Mouse (Mus musculus): Measurements from ENCODE around the gene Tubgcp5.

Gene Tubgcp5

DNA sequence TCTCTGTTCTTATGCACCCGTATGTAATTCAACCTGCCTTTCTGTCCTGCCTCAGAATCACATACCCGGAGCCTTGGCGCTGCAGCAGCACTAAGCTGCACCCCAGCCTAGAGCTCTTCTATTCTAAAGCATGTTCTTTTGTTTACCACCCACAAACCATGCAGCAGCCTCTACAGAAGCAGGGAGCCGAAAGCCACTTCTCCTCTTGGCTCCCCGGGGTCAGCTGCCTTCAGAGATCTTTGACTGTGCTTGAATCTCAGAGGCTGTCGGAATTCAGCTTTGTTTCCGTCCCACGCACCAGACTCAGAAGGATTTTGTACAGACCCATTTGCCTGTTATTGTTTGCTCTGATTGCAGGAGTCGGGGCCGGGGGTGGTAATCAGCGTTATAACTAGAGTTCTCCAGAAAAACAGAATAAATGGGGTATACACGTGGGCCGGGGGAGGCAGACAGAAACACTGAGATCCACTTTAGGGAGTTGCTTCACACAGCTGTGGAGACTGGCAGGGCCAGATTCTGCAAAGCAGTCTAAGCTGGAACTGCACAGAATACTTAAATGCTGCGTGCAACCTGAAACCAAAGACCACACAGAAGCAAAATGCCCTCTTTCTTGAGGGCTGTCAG lies 56.1 kb downstream of the Tubgcp5 start:
- no peak for DNase-seq (ENCODE audit: inconsistent age in 2 of 2, low spot score in 1 of 2)

DNA sequence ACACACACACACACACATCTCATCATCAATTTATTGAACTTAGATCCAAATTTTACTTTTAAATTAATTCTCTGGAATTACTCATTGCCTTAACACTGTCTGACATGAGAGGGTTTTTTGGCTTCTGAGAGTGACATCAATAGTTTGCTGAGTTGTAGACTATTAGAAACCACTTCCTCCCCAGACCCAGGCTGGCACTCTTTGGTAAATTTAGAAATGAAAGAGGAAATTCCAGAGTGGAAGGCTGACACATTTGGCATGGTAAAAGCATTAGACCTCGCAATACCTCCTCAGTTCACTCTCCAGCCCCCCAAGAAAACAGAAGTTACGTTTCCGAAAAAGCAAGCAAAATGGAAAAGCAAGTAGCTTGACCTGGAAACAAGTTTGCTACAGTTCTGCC lies 58.8 kb downstream of the Tubgcp5 start:
- no peak for DNase-seq (ENCODE audit: inconsistent age in 2 of 2, low spot score in 1 of 2)

DNA sequence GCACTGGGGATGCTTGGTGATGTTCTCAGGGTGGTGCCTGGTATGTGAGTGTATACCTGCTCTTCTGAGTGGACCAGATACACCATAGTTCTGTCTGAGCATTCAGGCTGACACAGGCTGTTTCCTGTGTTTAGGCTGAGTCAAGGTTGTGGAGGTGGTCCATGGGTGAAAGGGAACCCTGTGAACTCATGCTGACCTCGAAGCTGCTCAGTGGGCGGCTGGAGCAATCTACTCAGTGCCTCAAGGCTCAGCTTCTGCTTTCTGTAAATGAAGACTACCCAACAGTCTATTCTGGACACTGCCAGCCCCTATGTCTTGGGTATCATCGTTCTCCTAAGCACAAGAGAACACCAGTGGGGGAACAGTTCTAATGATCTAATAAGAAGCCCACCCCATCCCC lies 61.6 kb downstream of the Tubgcp5 start:
- no peak for DNase-seq (ENCODE audit: inconsistent age in 2 of 2, low spot score in 1 of 2)

DNA sequence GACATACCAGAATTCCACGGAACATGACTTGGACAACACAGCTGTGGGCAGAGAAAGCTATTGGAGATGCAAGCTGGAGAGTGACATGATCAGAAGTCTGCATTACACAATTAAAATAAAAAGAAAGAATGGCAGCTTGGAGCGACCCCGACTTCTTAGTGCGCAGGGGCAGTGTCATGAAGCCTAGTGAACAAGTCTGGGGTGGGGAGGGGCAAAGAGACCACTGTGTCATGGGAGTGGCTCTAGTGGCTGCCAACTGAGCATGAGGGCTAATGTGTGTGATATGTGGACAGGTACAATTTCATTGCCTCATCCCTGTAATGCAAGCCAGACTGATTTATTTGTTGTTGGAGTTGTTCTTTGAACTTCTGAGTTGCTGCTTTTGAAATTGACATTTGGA lies 62.8 kb downstream of the Tubgcp5 start:
- DNase-seq (ENCODE audit: inconsistent age in 2 of 2, low spot score in 1 of 2): no peak

DNA sequence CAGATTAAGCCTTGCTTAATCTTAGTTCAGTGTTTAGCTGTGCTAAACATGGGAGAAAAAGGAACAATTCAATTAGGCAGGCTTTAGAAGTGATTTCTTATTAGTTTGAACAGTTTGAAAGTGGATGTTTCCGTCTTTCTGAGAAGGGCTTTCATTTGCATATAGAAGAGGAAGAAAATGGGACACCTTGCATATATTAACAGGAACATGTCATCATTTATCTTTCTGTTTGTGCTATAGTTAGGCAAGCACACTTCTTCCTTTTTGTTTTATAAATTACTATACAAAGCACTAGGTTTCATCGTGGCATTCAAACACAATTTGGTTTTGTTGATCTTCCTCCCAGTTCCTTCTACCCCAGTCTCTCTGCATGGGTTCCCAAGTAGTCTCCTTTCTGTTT lies 63.8 kb downstream of the Tubgcp5 start:
- DNase-seq (ENCODE audit: inconsistent age in 2 of 2, low spot score in 1 of 2): no peak

DNA sequence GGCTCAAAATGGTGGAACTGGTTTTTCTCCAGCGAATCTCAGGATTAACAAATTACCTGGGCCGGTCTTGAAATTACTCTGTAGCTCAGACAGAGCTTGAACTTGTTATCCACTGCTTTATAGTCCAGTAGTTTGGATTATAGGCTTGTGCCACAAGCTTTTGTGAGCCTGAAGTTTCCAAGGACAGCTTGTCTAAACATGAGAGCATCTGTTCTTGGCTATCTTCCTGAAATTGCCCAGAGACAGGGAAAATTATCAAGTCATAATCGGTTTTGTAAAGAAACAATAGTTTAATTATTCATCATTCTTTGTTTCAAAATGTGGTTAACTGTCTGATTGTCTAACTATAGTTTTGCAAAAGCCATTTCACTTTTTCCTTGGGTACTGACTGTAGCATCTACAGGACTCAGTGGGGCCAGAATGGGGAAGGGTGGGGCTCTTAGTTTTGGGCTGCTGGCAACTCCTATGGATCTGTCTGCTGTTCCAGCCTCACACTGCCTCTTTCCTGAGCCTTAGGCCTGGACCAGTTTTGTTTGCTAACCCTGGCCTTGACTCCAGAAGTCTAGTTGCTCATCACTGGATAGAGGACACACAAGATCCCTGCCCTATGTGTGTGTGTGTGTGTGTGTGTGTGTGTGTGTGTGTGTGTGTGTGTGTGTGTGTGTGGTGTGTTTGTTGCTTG lies 65.0 kb downstream of the Tubgcp5 start:
- peak in 1 of 2 experiments; percentile 63 for DNase-seq (ENCODE audit: inconsistent age in 2 of 2, low spot score in 1 of 2)

DNA sequence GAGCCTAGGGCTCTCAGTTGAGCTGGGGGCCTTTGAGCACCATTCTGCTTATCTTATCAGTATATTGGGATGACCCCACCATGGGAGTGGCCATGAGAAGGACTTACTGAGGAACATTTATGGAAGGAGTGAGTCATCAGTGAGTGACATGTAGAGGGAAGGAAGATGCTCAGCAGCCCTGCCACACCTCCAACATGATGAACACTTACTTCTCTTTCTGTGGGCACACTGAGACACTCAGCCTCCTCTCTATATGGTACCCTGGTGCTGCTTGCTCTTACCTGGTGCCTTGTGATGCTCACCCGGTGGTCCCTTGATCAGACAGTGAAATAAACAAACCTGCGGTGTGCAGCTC lies 65.5 kb downstream of the Tubgcp5 start:
- peak in 1 of 2 experiments; percentile 76 for DNase-seq (ENCODE audit: inconsistent age in 2 of 2, low spot score in 1 of 2)

DNA sequence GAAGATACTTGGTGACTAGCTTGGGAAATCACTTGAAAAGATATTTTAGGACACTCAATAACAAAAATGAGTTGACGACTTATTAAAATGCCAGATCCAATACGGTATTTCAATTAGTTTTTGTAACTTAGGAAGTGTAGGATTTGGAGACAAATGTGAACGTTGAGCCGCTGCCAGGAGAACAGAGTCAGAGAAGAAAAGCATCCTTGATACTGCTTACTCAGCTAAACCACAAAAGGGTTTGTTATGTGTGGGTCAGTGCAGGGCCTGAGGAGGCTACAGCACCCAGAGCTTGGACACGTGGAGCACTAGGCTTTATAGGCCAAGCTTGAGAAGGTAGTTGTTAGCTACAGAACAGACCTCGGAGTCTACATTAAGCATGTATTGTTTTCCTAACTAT lies 66.0 kb downstream of the Tubgcp5 start:
- DNase-seq (ENCODE audit: inconsistent age in 2 of 2, low spot score in 1 of 2): peak in 1 of 2 experiments; percentile 36

DNA sequence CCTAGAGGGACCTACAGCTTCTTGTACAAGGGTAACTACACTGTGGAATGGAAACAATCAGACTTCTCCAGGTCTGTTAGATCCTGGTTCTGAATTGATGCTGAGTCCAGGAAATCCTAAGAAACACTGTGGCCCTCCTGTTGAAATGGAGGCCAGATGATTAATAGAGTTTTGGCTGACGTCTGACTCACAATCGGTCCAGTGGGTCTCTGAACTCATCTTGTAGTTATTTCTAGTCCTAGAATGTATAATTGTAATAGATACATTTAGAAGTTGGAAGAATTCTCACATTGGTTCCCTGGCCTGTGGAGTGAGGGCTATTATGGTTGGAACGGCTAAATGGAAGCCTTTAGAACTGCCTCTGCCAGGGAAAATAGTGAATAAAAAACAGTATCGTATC lies 67.2 kb downstream of the Tubgcp5 start:
- peak in 1 of 2 experiments; percentile 49 for DNase-seq (ENCODE audit: inconsistent age in 2 of 2, low spot score in 1 of 2)

DNA sequence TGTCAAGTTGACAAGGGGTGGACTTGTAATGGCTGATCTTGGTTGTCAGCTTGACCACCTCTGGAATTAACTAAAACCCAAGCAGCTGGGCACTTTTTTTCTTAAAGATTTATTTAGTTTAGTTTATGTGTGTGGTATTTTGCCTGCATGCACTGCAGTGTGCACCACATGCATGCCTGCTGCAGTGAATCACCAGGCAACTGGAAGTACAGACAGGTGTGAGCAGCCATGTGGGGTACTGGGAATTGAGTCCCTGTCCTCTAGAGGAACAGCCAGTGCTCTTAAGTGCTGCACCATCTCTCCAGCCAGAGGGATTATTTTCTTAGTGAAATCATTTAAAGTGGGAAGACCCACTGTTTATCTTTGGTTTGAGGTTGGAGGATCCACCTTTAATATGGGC lies 71.1 kb downstream of the Tubgcp5 start:
- no peak for DNase-seq (ENCODE audit: inconsistent age in 2 of 2, low spot score in 1 of 2)

DNA sequence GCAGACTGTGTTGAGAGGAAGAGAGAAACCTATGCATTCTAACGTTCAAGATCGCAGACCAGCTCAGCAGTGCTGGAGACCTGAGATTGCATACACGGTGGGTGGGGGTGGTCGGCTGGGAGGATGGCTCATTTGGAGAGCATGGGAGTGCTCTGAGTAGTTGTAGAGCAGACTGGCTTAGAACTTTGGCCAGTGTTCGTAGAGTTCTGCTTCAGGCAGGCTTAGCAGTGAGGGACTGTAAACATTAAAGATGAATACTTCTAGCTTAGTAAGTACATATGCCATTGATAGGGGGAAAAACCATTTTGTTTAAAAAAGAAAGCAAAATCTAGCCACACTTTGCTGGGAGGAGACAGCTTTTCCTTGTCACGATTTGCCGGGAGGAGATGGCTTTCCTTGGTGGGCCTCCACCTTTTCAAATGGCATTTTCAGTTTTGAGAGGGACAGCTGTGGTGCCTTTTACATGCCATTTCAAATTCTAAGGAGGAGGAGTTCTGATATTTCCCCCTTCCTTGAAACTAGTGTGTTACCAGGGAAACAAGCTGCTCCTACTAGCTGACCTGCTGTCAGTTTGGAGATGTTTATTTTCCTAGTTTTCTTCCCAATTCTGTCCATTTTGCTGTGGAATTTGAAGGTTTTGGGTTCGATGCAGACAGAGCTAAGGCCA lies 71.9 kb downstream of the Tubgcp5 start:
- DNase-seq (ENCODE audit: inconsistent age in 2 of 2, low spot score in 1 of 2): no peak

DNA sequence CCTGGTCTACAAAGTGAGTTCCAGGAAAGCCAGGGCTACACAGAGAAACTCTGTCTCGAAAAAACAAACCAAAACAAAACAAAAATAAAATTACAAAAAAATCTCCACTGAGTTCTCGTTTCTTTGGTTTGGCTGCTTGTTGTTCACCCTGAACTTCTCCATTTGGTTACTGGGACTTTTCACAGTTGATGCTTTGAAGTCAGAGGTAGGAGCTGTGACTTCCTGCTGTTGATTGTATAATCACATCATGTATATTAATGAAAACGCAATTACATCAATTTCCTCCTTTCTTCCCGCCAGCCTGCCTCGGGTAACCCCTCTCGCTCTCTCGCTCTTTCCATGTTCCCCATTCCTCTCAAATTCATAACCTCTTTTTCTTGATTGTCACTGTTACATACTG lies 74.3 kb downstream of the Tubgcp5 start:
- DNase-seq (ENCODE audit: inconsistent age in 2 of 2, low spot score in 1 of 2): no peak

DNA sequence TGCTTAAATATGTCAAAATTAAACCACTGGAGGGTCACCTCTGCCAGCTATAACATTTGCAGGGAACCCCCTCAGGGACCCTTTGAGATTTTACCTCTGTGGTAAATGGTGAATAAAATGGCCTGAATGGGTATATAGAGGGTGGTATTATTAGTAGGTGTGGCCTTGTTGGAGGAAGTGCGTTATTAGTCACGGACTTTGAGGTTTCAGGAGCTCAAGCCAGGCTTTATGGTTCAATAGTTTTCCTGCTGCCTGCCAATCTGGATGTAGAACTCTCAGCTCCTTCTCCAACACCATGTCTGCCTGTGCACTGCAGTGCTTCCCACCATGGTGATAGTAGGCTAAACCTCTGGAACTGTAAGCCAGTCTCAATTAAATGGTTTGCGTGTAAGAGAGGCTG lies 75.3 kb downstream of the Tubgcp5 start:
- no peak for DNase-seq (ENCODE audit: inconsistent age in 2 of 2, low spot score in 1 of 2)

DNA sequence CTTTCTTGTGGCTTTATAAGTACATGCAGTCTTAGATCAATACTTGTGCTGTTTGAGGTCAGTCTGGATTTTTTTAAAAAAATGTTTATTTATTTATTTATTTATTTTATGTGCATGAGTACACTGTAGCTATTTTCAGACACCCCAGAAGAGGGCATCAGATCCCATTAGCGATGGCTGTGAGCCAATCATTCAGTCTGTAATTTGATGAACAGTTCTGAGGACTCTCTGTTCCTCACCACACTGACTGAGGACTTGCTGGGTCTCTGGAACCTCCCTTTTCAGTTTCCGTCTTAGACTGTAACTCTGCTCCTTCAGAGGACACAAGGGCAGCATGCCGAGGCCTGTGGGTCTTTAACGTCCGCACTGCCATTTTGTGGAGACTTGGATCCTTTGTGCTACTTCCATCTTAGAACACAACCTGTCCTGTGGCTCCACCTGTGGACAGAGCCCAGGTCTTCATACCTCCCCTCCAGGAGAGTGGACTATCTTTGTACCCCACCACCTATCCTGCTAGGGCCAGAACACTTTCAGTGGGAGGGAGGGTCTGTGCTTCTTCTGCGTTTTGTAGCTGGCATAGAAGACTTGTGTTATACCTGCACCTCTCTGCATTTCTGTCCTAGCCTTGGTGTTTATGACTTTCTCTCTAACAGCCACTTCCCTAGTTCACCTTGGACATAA lies 76.5 kb downstream of the Tubgcp5 start:
- DNase-seq (ENCODE audit: inconsistent age in 2 of 2, low spot score in 1 of 2): peak in 1 of 2 experiments; percentile 43

DNA sequence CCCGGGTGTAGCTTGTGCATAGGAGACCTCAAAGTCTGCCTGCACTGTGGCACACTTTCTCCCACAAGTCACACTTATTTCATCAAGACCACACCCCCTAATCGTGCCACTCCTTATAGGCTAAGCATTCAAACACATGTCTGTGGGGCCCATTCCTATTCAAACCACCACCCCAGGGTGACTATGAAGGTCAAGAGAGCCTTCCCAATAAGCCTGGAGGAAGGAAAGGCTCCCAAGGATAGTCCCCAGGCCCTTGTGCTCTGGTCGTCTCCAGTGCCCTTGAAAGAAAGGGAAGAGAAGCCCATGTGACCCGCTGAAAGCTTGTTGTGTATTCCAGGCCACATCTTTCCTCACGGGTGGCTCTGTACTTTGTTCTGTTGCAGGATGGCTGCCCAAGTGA lies 77.5 kb downstream of the Tubgcp5 start:
- DNase-seq (ENCODE audit: inconsistent age in 2 of 2, low spot score in 1 of 2): peak in 1 of 2 experiments; percentile 26

DNA sequence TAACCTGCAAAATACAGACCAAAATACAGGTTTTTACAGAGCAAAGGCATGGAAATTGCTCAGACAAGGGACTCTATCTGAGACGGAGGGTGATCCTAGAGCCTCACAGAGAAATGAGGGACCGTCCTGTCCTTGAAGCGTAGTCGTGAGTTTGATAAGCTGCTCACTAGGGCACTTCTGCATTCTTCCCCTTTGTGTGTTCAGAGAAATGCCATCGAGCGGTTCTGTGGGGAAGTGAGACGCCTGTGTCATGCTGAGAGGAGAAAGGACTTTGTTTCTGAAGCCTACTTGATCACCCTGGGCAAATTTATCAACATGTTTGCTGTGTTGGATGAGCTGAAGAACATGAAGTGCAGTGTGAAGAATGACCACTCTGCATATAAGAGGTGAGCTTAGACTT lies 80.7 kb downstream of the Tubgcp5 start:
- DNase-seq (ENCODE audit: inconsistent age in 2 of 2, low spot score in 1 of 2): peak in 1 of 2 experiments; percentile 25

DNA sequence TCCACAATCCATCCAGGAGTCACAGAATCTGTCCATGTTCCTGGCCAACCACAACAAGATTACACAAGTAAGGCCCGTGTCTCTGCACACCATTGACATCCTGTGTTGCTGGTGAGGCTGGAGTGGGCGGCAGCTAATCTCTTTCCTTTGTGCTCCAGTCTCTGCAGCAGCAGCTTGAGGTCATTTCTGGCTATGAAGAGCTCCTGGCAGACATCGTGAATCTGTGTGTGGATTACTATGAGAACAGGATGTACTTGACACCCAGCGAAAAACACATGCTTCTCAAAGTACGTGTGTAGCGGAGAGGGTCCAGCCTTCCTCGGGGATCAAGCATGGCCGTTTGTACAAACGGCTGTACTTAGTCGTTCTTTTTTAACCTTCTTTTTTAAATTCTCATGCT lies 83.8 kb downstream of the Tubgcp5 start:
- DNase-seq (ENCODE audit: inconsistent age in 2 of 2, low spot score in 1 of 2): no peak

DNA sequence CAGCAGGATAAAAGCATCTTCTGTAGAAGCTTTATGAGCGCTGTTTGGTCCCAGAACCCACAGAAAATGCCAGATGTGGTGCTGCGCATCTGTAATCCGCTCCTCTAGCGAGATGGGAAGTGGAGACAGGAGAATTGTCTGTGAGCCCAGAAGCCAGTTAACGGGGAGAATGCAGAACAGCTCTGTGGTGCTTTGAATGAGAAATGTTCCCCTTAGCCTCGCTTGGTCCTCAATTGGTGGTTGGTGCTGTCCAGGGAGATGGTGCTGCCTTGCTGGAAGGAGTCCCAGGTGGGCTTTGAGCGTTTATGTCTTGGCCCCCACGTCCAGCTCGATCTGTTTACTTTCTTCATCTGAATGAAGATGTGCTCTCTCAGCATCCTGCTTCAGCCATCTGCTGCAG lies 86.9 kb downstream of the Tubgcp5 start:
- DNase-seq (ENCODE audit: inconsistent age in 2 of 2, low spot score in 1 of 2): no peak

All from adrenal gland, adult (tissue).